Mouse (Mus musculus): ENCODE data around the gene Vmn2r37.
"Not testable (repeated sequence)": the region's sequence is repeated elsewhere in the genome, so short reads cannot be mapped to it uniquely, and the experiment has no call there.

Gene Vmn2r37

GRCm38 (mm10) chr7:9223553-9223952 lies at the start of gene Vmn2r37:
Vmn2r37 (minus strand) TSS chr7:9223653.
- DNase-seq: not testable (repeated sequence)
